Mouse (Mus musculus) adrenal gland (tissue): ENCODE data around the gene Zfp597.

Experiments
- intact Hi-C: fragments of 180-260 bp; cut with DNase I; formaldehyde crosslinking; loops from one replicate; pipeline ENCODE4 v1.15.1; 2025
- long read RNA-seq, 2 experiments: library from polyadenylated mRNA; unstranded; transcript quantifications; one replicate each; pipeline ENCODE4 v2.0.0; 2020; ENCODE audit warnings: borderline replicate concordance in 1 of 2; ENCODE audit not compliant: insufficient replicate concordance in 1 of 2

The Zfp597 gene
- long read RNA-seq, experiment 1, full-length matches to known transcripts = 1 of 2 reads
- long read RNA-seq, experiment 1, partial matches to known transcripts = 0 of 2 reads
- long read RNA-seq, experiment 1, other reads (novel, unspliced or antisense) = 1 of 2 reads
- long read RNA-seq, experiment 2, partial matches to known transcripts = 0 of 4 reads
- long read RNA-seq, experiment 2, other reads (novel, unspliced or antisense) = 2 of 4 reads

GRCm38 (mm10) chr16:3884201-3885064 is at the start of gene Zfp597, which contains the start of gene Gm20695:
Zfp597 (minus strand) TSS chr16:3884561.
Gm20695 (plus strand) TSS chr16:3884648.
- intact Hi-C loops = loop anchor here (1.0 kb wide), 1 partner anchor 37 kb away; the partner anchor contains the start of gene Zfp174

DNA sequence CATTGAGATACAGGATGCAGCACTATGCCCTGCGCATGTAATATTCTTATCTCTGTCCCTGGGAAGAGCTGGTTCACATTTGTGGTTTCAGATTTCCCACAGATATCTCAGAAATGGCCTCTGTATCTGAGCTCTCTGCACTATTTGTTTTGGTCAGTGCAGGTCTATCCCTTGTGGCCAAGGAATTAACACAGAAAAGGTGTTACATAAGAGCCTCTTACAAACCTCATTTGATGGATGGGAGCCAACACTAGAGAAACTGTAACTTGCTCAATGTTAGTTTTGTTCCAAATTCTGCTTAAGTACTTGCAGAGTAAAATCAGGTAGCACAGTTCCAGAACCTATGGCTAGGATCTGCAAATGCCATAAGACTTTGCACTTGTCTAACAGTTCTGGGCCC is 49.7 kb upstream of the Zfp597 start:
- intact Hi-C loops = no loop called here

GRCm38 (mm10) chr16:3933536-3933935 is 49.2 kb upstream of the Zfp597 start:
- intact Hi-C loops = no loop called here

GRCm38 (mm10) chr16:3929151-3929550 is 44.8 kb upstream of the Zfp597 start:
- intact Hi-C loops = no loop called here

DNA sequence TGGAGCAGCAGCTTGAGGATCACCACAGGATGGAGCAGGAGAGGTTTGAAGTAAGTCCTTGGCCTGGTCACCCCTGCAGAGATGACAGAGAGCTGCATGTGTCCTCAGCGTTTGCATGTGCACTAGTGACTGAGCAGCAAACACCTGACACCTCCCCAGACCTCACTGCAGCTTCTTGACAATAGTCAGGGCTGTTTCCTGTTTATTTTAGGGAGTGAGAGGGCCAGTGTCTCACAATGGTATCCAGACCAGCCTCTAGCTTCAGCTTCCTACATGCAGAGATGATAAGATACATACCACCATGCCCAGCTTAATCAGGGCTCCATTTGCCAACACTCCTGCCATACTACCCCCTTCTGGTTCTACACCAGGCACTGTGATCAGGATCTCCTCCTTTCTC is 44.2 kb upstream of the Zfp597 start:
- intact Hi-C loops = no loop called here

DNA sequence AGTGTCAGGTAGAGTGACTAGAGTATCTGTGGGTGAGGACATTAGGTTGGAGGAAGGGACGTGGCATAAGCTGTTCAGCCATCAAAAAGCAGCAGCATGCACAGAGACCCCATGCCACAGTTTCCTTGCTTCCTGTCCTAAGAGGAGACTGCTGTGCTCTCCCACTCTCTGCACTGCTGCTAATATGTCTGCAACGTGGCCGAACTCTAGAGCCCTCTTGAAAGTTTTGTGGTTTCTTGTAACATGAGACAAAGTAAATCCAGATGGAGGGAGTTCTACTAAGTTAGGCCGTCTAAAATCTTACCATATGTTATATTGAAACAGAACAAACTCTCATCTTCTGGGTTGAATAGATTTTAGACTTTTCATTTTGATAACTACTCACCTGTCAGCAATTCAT is 39.6 kb upstream of the Zfp597 start:
- intact Hi-C loops = no loop called here

GRCm38 (mm10) chr16:3923515-3923914 is 39.2 kb upstream of the Zfp597 start:
- intact Hi-C loops = no loop called here

DNA sequence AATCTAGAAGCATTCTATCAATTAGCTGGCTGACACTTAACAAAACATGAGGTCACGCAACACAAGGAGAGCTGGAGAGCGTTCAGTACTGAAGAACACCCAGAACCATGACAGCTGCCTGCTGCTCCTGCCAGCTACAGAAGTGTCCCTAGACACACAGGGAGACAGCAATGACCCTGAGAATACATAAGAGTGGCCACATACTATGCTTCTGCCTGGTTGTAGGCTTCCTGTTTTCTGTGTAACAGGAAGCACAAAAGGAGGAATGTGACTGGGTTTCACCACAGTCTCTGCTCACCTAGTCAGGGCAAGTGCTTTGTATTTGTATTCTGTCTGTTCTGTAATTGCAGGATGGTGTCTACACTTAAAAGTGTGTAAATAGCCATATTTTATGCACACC is 36.4 kb upstream of the Zfp597 start:
- intact Hi-C loops = no loop called here

- intact Hi-C loops = loop anchor here (5.0 kb wide), 2 partner anchors 62 to 93 kb away; partner anchors contain the start of genes Slx4 and Zfp174
Observed at GRCm38 (mm10) chr16:3909118-3909517, 24.8 kb upstream of the Zfp597 start.

DNA sequence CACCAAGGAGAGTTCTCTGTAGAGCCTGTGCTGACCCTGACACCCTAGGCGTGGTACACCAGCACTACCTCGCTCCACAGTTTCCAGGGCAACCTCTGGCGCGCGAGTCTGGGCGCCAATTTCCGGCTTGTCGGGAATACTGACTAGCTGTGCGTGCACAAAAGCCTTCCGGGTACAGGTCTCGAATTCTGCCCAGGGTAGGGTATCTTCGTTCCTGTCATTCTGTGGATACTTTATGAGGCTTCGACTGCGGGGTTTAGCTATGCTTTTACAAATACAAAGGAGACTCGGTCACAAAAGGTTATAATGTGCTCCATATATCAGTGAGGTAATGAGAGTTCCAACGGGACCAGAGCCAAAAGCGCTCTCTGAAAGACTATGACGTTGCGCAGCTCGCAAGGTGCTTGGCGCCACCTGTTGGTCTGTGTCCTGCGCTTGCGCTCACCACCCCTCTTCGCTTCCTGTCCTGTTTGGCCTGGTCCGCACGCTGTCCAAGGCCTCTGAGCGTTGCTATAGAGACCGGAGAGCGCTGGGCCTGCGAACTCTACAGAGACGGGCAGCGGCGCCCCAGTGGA is 24.3 kb upstream of the Zfp597 start, which contains the start of the genes 1700037C18Rik and Cluap1:
Gene 1700037C18Rik, minus strand, starts transcription at position 153 of the 575 bp plus-strand sequence.
Gene Cluap1, plus strand, starts transcription at position 265 of the 575 bp plus-strand sequence.
- intact Hi-C loops = loop anchor here (5.0 kb wide), 2 partner anchors 61 to 94 kb away; partner anchors contain the start of genes Slx4 and Zfp174

GRCm38 (mm10) chr16:3907471-3907870 is 23.1 kb upstream of the Zfp597 start:
- intact Hi-C loops = loop anchor here (5.0 kb wide), 2 partner anchors 60 to 95 kb away; partner anchors contain the start of genes Slx4 and Zfp174

DNA sequence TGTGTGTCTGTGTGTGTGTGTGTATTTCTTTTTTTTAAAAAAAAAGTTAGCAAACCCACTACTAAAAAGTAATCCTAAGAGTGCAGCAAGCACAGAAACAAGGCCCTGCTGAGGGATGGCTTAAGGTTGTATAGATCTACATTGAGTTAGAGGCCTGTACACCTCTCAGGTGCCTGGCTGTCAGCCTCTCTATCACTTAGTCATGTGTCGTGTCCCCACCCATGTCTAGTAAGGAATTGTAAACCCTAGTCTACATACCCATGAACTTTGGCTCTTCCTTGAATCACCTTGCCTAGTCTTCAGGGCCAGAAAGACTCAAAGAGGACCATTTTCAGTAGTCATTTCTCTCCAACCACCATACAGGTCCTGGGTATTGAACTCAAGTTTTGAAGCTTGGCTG is 12.2 kb upstream of the Zfp597 start:
- intact Hi-C loops = no loop called here

GRCm38 (mm10) chr16:3896046-3896445 is 11.7 kb upstream of the Zfp597 start:
- intact Hi-C loops = no loop called here

DNA sequence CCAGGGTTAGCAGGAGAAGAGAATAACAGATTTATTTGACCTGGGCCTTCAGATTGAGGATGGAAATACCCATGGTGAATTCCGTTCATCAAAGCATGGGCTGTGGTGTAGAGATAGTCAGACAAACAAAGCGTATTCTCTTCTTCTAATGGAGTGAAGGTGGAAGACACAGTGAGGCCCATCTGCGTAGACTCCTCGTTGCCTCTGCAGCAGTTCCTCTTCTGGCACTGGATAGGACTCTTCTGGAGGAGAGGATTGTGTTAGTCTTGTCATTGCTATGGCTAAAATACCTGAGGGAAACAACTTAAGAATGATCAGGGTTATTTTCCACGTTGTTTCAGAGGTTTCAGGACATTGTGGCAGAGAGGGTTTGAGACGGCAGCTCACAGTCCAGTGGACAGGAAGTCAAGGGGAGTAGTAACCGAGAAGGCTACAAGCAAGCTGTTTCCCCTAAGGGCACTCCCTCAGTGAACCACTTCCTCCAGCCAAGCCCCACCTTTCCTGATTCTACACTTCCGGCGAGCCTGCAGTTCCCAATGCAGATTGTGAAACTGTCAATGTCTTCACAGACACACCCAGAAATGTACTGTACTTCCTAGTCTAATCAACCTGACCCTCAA is 10.9 kb upstream of the Zfp597 start:
- intact Hi-C loops = no loop called here

DNA sequence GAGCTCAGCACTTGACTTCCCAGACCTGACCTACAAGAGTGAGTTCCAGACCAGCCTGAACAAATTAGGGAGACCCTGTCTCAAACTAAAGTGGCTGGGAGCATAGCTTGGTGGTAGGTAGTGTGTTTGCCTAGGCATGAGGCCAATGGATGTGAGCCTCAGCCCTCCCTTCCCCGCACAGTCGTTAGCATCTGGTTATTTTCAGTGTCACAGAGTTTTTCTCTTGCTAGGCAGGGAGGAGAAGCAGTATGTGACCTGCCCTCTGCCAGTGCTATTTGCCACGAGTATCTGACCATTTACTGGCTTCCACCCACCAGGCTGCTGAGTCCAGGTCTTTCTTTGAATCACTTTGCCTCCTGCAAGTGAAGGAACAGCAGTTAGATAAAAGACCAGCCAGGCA is 9.4 kb upstream of the Zfp597 start:
- intact Hi-C loops = no loop called here

GRCm38 (mm10) chr16:3891621-3892295 is 7.4 kb upstream of the Zfp597 start:
- intact Hi-C loops = no loop called here

DNA sequence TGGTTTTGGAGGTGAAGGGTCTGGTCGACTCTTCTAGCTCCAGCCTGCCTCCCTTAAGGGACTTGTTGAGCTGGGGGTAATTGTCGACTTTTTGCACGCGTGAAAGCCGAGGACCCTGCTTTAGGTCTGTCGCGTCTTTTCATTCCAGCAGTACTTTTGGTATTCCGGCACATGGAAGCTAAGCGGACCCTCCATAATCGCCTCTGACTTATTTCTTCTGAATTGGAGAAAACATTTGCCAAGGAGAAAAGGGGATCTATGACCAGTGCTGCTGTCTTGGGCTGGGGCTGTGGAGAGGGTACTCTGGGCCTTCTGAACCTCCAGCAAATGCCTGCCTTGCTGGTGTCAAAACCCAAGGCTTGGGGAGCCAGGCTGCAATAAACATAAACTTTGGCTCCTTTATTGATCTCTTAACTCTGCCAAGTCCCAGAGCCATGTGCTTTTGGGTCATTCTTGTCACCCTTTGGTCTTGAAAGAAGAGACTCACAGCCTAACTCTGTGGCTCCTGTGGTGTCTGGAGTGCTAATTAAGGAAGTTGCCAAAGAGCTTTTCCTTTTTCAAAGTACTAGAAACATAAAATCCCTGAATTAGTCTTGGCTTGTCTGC is 807 bp upstream of the Zfp597 start:
- intact Hi-C loops = no loop called here

DNA sequence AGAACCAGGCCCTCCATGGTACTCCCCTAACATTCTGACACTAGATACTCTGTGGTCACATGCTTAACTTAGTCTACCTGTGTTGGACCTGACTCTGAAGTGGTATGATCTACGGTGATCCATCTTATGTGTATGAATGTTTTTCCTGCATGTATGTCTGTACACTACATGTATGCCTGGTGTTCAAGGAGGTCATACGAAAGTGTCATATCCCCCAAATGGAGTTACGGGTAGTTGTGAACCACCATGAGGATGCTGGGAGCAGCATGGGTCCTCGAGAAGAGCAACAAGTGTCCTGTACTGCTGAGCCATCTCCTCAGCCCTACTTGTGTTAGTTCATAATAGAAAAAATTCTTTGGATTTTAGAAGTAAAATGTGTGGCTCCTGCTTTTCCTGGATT is 8.0 kb downstream of the Zfp597 start:
- intact Hi-C loops = no loop called here

GRCm38 (mm10) chr16:3872216-3873047 is 11.9 kb downstream of the Zfp597 start, which contains the start of gene Naa60:
Naa60 (plus strand) TSS chr16:3872375.
- intact Hi-C loops = no loop called here
